Mouse (Mus musculus) embryo, embryonic 10 days (tissue): ENCODE measurements around the gene Kctd12.

Source experiments
- DNase-seq: peaks from one replicate; pipeline ENCODE4 v3.0.0-alpha.2; 2015; ENCODE audit warnings: low spot score

Kctd12 gene

DNA sequence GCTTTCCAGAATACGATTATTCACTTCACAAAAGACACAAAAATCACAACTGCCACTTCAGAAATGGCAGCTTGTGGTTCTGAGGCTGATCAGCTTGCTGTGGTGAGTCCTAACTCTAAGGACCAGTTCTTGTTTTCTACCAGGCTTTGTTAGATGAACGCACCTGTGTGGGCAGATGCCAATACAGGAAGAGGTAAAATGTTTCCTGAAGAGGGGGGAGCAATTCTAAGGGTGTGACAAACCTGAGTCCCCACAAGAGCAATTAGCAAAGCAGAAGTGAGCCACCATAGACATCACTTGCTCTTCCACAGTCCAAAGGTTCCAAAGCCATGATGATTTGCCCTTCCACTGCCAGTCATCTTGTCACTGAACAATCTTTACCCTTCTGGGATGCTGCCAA lies 20.4 kb downstream of the Kctd12 start:
- DNase-seq = no peak

DNA sequence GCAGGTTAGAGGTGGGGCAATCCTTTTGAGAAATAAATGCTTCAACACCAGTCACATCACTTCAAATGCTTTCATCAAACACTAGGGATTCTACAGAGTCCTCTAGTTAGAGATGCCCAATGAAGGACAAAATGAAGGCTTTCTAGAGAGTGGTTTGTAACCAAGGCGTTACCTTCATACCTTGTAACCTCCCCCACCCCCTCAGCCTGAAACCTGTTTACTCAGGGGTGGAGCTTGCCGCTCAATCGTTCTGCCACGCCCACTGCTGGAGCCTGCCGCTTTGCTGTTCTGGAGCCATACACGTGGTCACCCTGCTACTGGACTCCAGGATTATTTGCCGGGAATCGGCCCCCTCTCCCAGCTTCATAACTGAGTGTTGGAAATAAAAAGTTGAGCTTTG lies 28.9 kb downstream of the Kctd12 start:
- no peak for DNase-seq

DNA sequence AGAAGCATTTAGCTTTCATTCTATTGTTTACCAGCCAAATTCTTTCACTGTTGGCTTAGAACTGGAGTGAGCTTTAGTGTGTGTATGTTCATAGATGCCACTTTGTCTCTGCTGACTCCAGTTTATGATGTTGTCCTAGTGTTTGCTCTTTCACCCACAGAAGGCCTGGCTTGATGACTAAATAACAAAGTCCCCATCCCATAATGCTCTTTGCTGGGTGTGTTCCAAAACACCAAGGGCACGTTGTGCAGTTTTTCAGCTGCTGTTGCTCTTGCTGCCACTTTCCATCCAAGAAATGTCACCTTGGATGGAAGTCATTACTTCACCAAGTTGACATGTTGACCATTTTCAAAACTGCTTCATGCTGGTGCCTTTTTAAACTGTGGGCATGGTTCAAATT lies 30.5 kb downstream of the Kctd12 start:
- no peak for DNase-seq

DNA sequence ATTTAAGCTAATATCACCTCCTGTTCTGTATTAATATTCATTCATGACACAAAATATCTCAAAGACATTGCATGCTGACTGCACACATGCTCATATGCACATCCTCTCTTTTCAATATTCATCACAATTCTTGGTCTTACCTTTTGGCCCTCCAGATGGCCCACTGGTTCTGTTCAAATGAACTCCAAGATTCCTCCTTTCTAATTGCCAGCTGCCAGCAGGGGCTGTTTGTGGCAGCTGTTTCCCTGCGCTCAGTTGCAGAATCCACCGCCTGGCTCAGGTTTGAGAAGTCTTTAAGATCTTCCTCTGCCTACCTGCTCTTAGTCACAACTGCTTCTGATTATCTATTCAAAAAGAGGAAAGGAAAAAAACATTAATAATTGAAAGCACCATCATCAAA lies 34.6 kb downstream of the Kctd12 start:
- DNase-seq = no peak

DNA sequence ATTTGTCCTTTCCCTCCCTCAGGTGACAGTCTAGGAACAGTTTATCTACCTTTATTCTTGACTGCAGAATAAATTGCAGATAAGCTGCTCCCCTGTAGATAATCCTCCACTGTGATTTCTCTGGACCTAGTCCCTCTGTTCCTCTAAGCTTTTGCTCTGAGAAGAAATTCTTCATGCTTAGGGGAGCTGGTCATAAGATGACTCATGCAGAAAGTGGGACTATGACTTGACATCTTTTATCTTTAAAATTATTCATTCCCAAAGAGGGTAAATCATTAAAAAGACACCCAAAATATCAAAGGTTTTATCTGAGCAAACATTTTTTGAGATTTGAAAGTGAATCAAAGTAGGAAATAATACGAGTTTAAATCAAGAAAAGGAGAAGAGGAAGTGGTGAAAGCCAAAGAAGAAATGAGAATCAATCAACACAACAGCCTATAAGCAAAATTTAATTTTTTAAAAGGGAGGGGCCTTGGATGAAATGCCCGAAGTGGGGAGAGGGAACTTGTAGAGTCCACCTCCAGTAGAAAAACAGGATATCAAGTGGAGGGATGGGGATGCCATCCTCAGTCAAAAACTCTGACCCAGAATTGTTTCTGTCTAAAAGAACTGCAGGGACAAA lies 40.1 kb downstream of the Kctd12 start:
- DNase-seq = no peak

DNA sequence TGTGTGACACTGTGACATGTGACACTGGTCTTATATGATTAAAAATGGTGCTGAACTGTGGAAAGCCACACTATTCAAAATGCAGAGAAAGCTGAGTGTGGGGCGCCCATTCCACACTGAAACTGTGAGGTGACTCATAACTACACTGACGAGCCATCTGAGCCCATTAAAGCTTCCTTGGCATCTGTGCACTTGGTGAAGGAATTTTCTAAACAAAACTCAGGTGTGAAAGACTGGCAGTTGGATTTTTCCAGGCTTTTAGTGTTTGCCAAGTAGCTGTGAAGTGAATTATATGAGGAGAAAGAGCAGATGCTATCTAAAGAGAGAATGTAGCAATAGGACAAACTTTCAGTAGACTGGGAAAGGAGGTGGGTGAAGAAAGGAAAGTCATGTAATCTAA lies 47.6 kb downstream of the Kctd12 start:
- no peak for DNase-seq

DNA sequence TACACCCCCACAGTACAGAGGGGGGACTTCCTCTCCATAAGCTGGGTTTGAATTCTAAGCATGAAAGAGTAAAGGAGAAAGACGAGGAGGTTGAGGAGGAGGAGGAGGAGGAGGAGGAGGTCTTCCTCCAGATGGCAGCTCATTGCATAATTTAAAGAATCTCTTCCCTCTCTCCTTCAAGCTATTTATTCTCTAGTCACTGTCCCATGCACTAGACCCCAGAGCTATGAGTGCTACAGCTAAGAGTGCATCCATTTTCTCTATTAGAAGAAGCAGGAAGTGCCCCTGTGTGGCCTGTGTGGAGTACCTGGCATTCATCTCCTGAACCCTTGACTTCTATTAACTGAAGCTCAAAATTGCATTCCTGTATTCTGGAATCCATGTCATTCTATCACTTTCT lies 51.5 kb downstream of the Kctd12 start:
- DNase-seq = no peak

DNA sequence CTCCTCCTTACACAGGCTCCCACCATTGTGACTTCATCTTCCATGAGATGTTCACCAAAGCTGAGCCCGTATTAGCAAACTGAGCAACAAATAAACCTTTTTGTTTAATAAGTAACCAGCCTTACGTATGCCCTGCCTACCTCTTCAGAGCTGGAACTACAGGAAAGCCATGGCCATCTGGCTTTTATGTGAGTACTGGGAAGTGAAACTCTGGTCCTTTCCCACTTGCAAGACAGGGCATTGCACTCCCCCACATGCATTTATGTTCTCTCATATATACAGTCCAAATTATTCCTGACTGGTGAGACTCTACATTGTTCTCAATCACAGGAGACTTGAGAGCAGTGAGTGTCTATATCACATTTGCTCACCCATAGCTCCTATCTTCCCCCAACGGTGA lies 52.9 kb downstream of the Kctd12 start:
- DNase-seq = no peak

DNA sequence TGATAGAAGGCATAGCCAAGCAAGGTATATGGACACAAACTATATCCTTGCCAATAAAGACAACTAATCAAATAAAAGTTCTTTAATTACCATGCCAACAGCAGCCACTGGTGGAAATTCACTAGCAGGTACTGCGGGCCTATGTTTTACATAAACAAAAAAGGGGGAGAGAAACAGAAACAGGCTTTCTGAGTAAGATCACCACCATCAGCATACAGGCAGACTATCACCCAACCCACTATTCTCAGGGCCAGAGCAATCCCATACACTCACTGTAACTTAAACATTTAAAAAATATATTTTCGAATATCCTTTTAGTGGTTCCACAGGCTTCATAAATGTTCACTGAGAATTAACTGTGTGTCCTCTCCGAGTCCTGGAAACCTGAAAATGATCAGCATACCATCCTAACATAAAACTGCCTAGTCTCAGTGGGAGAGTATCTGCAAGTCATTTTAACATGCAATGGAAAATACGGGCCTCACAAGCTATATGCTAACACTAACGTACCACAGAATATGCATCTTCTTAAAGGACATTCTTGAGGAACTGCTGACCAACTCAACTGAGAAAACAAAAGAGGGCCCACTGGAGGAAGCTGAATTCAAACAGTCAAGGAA lies 54.5 kb downstream of the Kctd12 start:
- no peak for DNase-seq
